Mouse (Mus musculus) thymus, postnatal 10 days (tissue): ENCODE results near the gene Ccdc34.

Experiments
- DNase-seq, 2 experiments: peaks; one replicate each; pipeline ENCODE4 v3.0.0; 2021; ENCODE audit warnings: low spot score in 2 of 2

Gene Ccdc34

GRCm38 (mm10) chr2:109995061-109995460, 22.6 kb upstream of the Ccdc34 start:
- no peak for DNase-seq

GRCm38 (mm10) chr2:109996411-109996810, 21.2 kb upstream of the Ccdc34 start:
- DNase-seq, result no peak

- DNase-seq, result no peak
Observed at GRCm38 (mm10) chr2:110004668-110005067, 12.9 kb upstream of the Ccdc34 start.

GRCm38 (mm10) chr2:110005164-110005563, 12.5 kb upstream of the Ccdc34 start:
- DNase-seq, result no peak

GRCm38 (mm10) chr2:110005596-110006239, 11.9 kb upstream of the Ccdc34 start:
- DNase-seq, result no peak

- no peak for DNase-seq
Observed at GRCm38 (mm10) chr2:110007423-110008267, 10.0 kb upstream of the Ccdc34 start.

GRCm38 (mm10) chr2:110009449-110009848, 8.2 kb upstream of the Ccdc34 start:
- DNase-seq, result no peak

- DNase-seq, result no peak
Observed at GRCm38 (mm10) chr2:110012184-110012725, 5.4 kb upstream of the Ccdc34 start.

- DNase-seq, result no peak
Observed at GRCm38 (mm10) chr2:110017087-110017486, 530 bp upstream of the Ccdc34 start.

GRCm38 (mm10) chr2:110019656-110020055, 2.0 kb downstream of the Ccdc34 start:
- DNase-seq, result no peak

- no peak for DNase-seq
Observed at GRCm38 (mm10) chr2:110020430-110020829, 2.8 kb downstream of the Ccdc34 start.

- DNase-seq, result no peak
Observed at GRCm38 (mm10) chr2:110036265-110036664, 18.6 kb downstream of the Ccdc34 start.

GRCm38 (mm10) chr2:110036665-110037064, 19.0 kb downstream of the Ccdc34 start:
- no peak for DNase-seq

GRCm38 (mm10) chr2:110037221-110037620, 19.6 kb downstream of the Ccdc34 start:
- no peak for DNase-seq

GRCm38 (mm10) chr2:110038341-110038740, 20.7 kb downstream of the Ccdc34 start:
- DNase-seq, result no peak

- DNase-seq, result no peak
Observed at GRCm38 (mm10) chr2:110042861-110043760, 25.5 kb downstream of the Ccdc34 start.

- DNase-seq, result no peak
Observed at GRCm38 (mm10) chr2:110058424-110058823, 40.8 kb downstream of the Ccdc34 start.

GRCm38 (mm10) chr2:110063131-110063530, 45.5 kb downstream of the Ccdc34 start:
- DNase-seq, result no peak

- DNase-seq, result no peak
Observed at GRCm38 (mm10) chr2:110068916-110069315, 51.3 kb downstream of the Ccdc34 start.

- DNase-seq, result no peak
Observed at GRCm38 (mm10) chr2:110073023-110073422, 55.4 kb downstream of the Ccdc34 start.

- DNase-seq, result no peak
Observed at GRCm38 (mm10) chr2:110074646-110075452, 57.2 kb downstream of the Ccdc34 start.
